Mouse (Mus musculus) adrenal gland, postnatal 25 days (tissue): ENCODE data around the gene Fancm. TPM values are rescaled to one million over a fixed set of nuclear protein-coding genes. Genes with fewer than 3 reads are reported as not detected.
"Not testable (repeated sequence)": the region's sequence is repeated elsewhere in the genome, so short reads cannot be mapped to it uniquely, and the experiment has no call there.

Experiments
- DNase-seq: peaks from one replicate; pipeline ENCODE4 v3.0.0; 2021; ENCODE audit warnings: mixed read lengths
- total RNA-seq: library from RNA; stranded (reverse); gene quantifications from 2 replicates; pipeline ENCODE4 v1.2.3, GENCODE M21; 2021

The Fancm gene
- total RNA-seq, 1 experiment from 2014 or later = 17.6 TPM

DNA sequence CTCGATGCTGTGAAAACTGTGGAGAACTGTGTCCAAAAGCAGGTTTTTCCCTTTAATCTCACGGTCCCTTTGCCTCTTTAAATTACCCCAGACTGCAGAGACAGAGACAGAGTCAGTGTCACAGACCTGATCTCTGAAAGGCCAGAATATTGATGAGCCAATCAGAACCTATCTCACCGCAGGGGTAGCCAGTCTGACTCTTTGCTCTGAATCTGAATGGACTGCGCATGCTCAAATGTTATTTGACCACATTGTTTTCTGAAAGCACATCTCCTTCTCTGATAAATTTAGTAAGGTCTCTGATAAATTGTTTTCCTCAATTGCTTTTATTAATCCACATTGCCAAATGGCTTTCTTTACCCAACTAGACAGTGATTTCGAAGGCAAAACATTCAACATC is 44.0 kb downstream of the Fancm start:
- DNase-seq = no peak

GRCm38 (mm10) chr12:65136121-65136520 is 60.7 kb downstream of the Fancm start:
- not testable (repeated sequence) for DNase-seq

DNA sequence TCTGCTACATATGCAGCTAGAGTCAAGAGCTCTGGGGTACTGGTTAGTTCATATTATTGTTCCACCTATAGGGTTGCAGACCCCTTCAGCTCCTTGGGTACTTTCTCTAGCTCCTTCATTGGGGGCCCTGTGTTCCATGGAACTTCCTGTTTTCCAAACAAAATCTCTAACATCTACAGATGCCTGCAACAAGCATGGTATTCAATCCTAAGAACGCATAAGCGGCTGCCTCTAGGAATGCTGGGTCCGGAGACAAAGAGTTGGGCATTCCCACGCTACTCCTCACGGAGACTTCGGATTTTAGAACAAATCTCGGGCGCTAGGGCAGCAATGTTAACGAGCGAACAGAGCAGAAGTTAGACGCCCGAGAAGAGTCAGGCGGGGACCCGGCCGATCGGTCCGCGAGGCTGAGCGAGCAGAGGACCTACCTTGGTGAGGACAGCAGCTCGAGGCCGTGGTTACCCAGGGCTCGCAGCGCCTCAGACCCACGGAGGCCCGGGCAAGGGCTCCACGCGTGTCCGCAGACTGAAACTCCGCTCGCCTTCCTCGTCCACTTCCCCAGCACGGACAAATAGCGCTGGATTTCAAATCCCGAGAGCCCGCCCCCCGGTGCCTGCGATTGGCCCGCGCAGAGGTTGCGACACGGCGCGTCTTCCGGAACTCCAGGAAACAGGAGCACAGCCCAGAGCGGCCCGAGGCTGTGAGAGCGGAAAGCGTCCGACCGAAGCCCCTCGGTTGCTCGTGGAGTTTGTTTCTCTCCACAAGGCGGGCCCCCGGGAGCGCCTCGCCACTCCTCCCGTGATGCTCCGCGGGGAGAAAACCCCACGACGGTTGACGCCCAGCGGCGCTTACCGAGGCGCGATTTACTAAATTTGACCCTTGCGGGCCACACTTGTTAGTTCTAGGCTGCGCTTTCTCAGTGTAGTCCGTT is 96.9 kb downstream of the Fancm start, which contains the start of gene Mis18bp1:
Mis18bp1 (minus strand) TSS at position 584 of the 931 bp plus-strand sequence.
- DNase-seq = peak; percentile 94

DNA sequence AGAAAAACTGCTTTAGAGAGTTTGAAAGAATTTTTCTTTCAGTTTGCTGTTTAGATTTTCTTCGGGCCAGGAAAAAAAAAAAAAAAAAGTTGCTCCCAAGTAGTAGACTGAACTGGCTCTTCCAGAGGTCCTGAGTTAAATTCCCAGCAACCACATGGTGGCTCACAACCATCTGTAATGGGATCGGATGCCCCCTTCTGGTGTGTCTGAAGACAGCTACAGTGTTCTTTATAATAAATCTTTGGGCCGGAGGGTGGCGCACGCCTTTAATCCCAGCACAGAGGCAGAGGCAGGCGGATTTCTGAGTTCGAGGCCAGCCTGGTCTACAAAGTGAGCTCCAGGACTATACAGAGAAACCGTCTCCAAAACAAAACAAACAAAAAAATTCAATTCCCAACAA is 97.6 kb downstream of the Fancm start:
- DNase-seq = peak; percentile 30

GRCm38 (mm10) chr12:65173736-65174135 is 98.3 kb downstream of the Fancm start:
- no peak for DNase-seq

Other genes with a start within 250 kb of the Fancm start
- 5.1 and 8.2 TPM in 2 replicates for gene Gm527, start 157.7 kb upstream of the Fancm start, total RNA-seq
- 13.0 and 14.5 TPM in 2 replicates for gene Klhl28, start 110.1 kb upstream of the Fancm start, total RNA-seq
- gene Togaram1, start 109.8 kb upstream of the Fancm start, total RNA-seq = 36.8 and 37.1 TPM in 2 replicates
- 48.9 and 49.2 TPM in 2 replicates for gene Prpf39, start 39.3 kb upstream of the Fancm start, total RNA-seq
- gene Fkbp3, start 1.6 kb upstream of the Fancm start, total RNA-seq = 113 and 117 TPM in 2 replicates
- 2.0 and 3.4 TPM in 2 replicates for gene Mis18bp1, start 97.0 kb downstream of the Fancm start, total RNA-seq
- gene Wdr20rt, start 149.9 kb downstream of the Fancm start, total RNA-seq = not detected in 2 replicates